Mouse (Mus musculus): ENCODE data around the gene Bola2. TPM values are rescaled to one million over a fixed set of nuclear protein-coding genes. Genes with fewer than 3 reads are reported as not detected.
"Not testable (repeated sequence)": the region's sequence is repeated elsewhere in the genome, so short reads cannot be mapped to it uniquely, and the experiment has no call there.

Bola2 gene
- total RNA-seq, 2 experiments from 2014 or later: 53.6 to 54.4 TPM

DNA sequence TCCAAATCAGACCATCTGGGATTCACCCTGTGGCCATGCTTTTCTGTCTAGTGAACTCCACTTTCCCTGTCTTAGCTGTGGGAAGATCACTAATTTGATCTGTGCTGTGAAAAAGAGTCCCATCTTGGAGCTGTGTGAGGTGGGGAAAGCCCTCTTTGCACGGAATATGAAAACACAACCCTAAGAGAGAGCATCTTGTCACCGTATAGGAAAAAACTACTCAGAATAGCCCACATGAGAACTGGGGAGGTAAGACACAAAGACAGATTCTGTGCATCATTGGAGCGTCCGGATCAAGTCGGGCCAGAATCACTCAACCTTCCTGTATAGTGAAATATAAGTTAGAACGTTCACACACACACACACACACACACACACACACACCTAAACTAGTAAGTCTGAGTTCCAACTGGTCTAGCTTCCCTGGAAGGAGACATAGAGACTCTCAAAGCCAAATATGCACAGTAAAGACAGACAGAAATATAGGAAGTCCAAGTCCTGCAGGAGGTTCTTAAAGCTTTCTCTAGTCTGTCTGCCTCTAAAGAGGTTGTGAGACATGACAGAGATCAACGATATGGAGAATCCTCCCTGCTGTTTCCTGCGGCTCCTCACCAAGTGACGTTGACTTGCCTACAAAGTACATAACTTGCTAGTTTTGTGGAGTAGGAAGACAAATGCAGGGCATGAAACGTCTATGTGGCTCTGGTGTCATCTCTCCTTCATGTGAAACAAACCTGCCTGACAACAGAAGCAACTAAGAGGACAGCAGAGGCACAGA, 13.2 kb downstream of the Bola2 start:
- DNase-seq: no peak

DNA sequence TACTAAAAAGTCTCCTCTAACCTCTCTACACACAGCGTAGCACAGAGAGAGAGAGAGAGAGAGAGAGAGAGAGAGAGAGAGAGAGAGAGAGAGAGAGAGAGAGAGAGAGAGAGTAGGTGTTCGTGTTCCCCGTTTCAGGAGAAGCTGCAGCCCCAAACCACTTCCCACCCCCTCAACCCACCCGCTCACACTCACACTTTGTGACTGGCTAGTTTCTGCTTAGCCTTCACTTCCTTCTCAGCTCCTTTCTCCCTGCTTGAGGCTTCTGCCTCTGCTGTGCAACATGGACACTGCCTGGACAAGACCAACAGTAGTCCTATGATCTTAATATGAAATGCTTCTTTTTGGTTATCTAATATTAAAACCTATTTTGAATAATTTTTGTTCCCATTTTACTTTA, 15.1 kb downstream of the Bola2 start:
- no peak for DNase-seq

DNA sequence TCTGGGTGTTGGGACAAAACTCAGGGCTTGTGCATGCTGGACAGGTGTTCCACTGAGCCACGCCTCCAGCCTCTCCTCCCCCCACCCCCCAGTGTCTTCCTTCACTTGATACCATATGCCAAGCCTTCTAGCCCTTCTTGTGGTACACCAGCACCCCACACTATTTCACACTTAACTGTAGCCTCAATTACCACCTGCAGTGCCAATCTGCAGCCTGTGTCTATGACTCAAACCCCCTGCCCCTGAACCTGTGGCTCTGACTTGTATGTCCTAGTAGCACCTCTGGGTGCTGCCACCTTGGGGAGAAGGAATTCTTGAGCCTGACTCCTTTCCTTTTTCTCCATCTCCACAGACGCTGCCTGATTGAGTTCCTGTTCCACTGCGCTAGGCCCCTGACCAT, 16.7 kb downstream of the Bola2 start:
- no peak for DNase-seq

DNA sequence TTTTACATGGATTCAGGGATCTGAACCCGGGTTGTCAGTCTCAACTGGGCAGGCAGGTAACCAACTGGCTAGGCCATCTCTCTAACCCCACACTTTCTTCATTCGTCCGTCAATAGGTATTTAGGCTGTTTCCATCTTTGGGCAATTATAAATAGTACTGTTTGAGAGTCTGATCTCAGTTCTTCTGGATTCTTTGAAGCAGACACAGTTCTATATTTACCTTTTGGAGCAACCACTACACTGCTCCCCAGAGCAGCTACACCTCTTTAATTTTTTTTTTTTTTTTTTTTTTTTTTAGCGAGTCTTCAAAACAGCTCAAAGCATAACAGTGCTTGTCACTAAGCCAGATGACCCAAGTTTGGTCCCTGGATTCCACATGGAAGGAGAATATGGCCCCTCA, 20.5 kb downstream of the Bola2 start:
- no peak for DNase-seq

DNA sequence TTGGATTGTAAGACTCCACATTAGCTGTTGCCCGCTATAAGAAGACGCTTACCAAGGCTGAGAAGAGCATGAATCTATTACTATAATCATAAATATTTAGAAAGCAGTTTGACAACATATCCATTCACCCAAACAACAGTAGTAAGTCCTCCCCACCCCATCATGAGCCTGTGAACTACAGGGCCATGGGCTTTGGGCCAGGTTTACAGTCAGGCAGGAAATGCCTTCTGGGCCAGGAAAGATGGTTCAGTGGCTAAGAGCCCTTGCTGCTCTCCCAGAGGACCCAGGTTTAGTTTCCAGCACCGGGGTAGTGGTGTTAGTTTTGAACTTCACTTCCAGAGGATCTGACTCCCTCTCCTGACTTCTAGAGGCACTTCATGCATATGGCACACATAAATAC, 22.4 kb downstream of the Bola2 start:
- DNase-seq: no peak

DNA sequence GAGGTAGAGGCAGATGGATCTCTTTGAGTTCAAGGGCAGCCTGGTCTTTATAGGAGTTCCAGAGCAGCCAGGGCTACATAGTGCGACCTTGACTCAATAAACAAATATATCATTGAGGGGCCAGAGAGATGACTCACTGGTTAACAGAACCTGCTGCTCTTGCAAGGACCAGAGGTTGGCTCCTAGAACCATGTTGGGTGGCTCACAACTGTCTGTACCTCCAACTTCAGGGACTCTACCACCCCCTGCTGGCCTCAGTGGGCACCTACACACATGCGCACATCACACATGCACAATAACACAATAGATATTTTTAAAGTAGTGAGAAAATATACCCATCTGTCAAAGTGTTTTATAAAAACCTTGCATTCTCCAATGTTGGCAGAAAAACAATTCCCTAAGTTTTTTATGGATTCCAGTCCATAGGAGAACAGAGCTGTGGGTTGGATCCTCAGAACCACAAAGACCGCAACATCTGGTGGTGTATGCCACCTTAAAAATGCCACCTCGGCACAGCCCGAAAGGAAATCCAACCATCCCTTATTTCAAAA, 23.7 kb downstream of the Bola2 start:
- no peak for DNase-seq

DNA sequence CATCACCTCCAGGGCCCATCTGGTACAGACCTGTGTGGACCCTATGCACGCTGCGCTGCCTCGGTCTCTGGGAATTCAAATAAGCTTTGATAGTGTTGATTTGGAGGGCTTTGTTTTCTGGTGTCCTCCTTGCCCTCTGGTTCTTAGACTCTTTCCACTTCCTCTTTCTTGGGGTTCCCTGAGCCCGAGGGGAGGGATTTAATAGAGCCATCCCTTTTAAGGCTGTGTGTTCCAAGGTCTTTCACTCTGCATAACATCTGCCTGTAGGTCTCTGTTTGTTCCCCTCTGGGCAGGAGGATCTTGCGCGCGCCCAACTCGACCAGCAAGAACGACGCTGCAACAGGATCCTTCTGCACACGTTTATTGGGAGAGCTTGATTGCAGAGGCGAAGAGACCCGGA, 26.4 kb downstream of the Bola2 start:
- no peak for DNase-seq

DNA sequence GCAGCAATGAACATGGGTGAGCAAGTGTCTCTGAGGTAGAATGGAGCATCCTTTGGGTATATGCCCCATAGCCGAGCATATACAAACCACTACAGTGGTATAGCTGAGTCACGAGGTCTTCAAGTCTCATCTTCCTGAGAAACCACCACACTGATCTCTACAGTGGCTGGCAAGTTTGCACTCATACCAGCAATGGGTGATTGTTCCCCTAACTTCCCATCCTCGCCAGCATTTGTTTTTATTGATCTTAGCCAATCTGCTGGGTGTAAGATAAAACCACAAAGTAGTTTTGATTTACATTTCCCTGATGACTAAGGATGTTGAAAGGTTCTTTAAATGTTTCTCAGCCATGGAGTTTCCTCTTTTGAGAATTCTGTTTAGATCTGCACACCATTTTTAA, 29.9 kb downstream of the Bola2 start:
- no peak for DNase-seq

DNA sequence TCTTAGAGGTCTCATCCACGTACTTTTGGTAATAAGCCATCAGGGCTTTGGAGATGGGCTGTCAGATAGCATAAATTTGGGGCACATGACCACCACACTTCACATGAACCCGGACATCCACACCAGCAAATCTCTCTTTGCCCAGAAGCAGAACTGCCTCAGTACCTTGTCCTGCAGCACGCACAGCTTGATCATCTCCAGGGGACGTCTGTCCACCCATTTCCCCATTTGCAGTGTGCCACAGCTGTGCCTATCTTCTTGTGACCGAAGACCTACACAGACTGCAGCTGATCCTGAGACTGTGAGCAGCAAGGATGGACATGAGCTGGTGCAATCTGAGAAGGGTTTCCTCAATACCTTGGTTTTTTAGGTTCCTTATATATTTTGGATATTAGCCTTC, 30.5 kb downstream of the Bola2 start:
- DNase-seq: no peak

DNA sequence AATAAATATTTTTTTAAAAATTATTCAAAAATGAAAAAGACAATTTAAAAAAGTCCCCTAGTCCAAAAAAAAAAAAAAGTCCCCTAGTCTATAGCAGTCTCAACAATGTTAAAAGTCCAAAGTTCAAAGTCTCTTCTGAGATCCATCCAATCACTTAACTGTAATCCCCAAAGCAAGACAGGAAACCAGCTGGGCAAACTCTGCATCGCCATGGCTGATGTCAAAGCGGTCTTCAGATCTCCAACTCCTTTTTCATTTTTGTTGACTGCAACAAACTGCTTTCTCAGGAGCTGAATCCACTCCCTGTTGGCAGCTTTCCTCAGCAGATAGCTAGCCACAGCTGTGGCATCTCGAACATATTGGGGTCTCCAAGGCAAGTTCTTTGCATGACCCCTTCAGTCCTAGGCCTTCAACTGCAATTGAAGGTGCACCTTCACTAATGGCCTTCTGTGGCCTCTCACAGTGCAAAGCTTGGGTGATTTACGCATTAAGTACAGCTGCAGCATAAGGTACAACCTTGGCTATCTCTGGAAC, 35.1 kb downstream of the Bola2 start:
- not testable (repeated sequence) for DNase-seq

DNA sequence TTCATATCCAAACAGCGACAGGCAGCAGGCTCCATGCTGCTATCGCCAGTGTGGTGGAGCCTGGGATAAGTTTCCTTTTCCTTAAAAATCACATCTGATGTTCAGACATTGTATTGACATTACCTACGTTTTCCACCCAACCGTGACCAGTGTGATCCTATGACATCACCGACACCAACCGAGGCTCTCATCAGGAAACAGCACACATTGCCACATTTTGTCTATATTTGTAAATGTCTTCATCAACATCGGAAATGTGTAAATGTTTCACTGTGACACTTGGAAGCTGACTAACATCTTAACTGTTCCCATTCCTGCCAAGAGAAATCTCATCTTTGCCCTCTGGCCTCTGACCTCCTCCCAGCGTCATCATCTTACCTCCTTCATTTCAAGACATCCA, 40.9 kb downstream of the Bola2 start:
- no peak for DNase-seq

DNA sequence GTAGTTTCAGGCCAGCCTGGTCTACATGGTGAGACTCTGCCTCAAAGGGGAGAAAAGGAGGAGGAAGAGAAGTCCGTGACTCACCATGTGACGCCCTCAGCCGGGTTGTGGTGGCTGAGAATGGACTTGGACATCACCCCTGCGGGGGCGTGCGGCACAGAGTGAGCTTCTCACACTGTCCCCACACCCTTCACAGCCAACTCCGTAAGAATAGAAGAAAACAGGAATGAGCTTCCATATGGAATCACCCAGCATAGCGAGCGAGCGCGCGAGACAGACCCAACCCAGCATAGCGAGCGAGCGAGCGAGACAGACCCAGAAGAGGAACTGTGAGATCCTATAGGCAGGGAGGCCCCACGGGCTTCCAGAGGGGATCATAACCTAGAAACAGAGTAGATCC, 44.4 kb downstream of the Bola2 start:
- no peak for DNase-seq

DNA sequence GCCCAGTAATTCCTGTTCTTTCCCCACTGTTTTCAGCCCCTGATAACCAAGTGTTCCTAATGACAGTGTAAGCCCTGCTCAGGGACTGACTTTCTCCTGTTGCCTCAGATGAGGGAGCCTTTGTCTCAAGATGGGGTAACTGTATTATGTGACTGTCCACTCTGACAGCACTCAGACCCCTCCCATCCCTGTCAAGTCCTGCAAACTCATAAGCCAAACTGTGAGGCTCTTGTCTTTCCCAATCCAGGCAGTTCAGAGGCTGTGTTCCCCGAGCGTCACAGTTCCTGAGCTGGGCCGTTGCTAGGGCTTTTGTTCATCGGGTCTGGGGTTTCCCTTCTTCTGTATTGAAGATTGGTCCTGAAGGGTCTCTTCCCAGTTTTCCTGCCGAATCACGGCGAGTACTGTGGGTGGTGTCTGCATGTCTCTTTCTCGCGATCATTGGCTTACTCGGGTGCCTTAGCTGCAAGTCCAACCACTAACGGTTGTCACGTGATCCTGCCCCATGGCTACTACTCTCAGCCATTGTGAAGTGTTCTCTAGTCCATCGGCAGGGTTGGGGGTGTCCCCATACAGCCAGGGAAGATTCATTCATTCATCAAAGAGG, 45.0 kb downstream of the Bola2 start:
- DNase-seq: no peak

DNA sequence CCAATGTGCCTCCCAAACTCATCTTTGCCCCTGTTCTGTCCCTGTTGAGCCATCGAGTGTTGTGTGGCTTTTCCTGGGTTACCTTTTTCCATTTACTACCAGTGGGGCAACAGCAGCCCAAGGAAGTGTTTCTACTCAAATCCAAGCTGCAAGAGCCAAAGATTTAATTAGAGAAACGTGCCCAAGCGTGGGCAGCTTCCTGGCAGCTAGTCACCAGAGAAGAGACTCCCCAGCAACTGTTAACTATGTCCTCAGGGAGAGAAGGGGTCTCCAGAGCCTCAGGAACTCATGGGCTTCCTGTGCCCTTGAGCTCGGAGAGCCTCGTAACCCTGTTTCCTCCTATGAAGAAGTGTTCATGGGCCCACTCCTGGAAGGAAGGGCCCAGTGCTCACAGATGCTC, 45.8 kb downstream of the Bola2 start:
- no peak for DNase-seq

DNA sequence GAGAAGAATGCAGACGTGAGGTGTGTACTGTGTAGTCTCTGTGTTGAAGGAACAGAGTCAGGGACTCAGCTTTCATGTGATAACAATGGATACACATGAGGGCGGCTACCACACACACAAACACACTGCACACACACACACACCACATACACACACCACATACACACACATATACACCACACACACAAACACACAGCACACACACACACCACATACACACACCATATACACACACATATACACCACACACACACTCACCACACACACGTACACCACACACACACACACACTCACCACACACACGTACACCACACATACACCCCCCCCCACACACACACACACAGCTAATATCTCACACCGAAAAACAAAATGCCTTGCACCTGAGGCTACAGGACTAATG, 46.3 kb downstream of the Bola2 start:
- no peak for DNase-seq

DNA sequence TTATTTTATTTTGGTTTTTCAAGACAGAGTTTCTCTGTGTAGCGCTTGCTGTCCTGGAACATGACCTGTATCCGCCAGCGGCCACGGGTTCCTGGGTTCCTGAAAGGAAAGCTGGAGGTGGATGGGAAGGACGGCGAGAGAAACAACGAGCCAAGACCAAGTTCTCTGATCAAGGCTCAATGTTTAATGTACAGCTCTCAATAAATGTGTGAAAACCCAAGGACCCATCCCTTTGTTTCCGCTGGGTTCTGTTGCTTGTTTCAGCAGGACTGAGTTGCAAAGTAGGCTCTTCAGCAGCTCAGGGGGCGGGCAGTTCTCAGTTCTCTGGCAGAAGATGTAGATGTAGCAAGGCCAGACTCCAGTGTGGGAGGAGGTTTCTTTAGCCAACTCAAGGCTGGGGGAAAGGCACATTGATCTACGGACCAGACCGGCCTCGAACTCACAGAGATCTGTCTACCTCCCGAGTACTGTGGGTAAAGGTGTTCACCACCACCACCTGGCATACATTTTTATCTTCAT, 46.8 kb downstream of the Bola2 start:
- DNase-seq: no peak

DNA sequence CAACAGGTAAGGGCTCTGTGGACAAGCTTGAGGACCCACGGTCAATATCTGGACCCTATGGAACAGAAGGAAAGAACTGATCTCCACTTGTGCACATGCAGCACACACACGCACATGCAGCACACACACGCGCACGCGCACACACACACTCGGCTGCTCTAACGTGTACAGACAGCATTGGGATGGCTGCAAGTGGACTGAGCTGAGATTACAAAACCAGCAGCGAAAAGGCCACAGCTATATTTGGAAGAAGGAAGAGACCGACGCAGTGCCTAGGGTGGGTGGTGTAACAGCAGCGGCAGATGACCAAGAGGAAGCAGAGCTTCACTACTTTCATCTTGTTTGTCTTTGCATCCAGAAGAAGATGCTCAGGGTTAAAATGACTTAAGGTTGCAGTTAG, 50.9 kb downstream of the Bola2 start:
- no peak for DNase-seq

DNA sequence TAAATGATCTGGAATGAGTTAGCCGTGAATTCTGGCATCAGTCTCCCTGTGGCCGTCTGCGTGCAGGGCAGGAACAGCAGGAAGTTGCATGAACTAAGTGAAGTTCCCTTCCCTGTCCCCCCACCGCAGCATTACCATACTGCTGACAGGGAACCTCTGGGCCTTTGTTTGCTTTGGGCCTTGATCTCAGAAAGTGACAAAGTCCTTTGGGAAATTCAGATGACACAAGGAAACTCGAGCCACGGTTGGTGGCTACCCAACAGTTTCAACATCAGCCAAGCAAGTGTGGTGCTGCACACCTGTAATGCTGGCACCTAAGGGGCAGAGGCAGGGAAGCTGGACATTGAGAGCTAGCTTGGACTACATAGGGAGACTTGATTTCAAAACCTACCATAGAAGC, 51.6 kb downstream of the Bola2 start:
- DNase-seq: no peak

DNA sequence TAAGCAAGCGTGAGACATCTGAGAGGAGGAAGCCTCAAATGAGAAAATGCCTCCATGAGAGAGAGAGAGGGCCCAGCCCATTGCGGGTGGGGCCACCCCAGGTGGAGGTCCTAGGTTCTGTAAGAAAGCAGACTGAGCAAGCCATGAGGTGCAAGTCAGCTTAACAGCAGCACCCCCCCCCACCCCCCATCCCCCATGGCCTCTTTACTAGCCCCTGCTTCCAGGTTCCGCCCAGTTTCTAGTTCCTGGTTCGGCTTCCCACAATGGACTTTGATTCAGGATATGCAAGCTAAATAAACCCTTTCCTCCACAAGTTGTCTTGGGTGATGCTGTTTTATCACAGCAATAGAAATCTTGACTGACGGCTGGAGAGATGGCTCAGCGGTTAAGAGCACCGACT, 53.6 kb downstream of the Bola2 start:
- DNase-seq: no peak

All from gastrocnemius, postnatal 10 days (tissue).